Mouse (Mus musculus): ENCODE measurements around the gene Sema7a.

Gene Sema7a

DNA sequence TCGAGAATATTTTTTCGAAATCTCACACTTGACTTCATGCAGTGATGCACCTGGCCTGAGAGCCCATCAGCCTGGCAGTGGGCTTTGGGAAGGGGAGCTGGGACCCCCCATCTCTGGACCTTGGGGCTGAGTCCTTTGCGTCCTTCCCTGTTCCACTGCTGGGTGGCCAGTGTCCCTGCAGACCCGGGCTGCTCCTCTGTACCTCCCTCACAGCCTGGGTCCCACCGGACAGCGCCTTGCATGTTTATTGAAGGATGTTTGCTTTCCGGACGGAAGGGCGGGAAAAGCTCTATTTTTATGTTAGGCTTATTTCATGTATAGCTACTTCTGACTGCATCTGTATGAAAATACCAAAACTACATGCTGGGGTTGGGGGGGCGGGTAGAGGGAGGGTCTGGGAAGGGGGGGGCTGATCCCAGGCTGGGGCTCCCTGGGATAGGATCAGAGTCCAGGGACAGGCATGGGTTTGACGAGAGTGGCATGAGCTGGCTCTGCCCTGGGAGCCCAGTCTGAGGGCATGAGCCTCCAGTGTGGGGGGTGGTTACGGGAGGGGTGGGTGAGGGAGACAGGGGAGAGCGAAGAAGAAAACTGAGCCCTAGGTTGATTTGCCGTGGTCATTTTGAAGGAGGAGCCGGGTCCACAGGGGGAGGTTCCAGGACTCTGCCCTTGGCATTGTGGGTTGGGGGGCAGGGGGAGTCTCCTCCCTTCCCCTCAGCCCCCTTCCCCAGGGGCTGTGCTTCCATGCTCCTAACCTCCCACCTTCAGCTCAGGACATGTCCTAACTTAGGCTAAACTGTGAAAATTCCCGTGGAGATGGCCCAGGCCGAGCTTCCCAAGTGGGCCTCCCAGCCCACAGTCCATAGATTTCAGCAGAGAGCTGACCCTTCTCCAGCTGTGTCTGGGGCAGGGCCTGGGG lies 22.2 kb downstream of the Sema7a start:
- DNase-seq, result no peak

DNA sequence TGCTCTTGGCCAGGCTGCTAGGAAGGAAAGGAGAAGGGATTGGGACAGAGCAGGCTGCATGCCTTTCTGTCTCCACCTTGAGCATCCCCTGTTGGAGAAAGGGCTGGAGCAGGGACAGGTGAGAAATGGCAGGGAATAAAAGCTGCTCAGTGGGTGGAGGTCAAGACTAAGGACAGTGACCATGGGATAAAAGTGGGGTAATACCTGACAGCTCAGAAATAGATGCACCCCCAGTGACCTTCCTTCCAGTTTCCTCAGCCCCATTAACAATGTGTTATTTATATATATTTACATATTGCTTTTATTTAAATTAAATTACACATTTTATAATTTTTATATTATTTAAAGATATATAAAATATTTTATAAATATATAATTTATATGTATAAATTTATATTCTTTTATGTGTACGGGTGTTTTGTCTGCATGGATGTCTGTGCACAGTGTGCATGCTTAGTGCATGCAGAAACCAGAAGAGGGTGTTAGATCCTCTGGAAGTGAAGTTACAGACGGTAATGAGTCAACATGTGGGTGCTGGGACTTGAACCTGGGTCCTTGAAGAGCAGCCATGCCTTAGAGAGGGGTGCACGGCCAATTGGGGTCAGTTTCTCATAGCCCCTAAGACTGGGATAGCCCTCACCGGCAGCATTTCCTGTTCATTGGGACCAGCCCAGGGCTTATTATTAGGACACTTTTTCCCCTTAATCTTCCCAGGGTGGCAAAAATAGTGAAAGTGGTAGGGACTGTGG lies 23.5 kb downstream of the Sema7a start:
- no peak for DNase-seq

DNA sequence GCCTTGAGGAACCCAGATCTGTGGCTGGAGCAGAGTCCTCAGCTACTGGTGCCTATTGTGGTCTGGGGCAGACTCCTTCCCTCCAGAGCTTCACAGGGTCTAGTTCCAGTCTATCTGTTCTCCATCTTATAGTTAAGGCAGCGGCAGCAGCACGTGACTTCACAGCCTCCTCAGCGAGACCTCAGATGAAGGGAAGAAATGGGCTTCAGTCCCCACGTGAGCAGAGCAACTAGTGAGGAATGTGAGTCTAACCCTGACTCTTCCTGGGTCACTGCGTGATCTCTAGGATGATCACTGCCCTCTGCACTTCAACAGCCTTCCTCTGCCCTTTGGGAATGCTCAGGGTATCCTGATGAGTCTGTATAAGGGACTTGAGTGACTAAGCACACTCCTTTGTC lies 24.1 kb downstream of the Sema7a start:
- no peak for DNase-seq

DNA sequence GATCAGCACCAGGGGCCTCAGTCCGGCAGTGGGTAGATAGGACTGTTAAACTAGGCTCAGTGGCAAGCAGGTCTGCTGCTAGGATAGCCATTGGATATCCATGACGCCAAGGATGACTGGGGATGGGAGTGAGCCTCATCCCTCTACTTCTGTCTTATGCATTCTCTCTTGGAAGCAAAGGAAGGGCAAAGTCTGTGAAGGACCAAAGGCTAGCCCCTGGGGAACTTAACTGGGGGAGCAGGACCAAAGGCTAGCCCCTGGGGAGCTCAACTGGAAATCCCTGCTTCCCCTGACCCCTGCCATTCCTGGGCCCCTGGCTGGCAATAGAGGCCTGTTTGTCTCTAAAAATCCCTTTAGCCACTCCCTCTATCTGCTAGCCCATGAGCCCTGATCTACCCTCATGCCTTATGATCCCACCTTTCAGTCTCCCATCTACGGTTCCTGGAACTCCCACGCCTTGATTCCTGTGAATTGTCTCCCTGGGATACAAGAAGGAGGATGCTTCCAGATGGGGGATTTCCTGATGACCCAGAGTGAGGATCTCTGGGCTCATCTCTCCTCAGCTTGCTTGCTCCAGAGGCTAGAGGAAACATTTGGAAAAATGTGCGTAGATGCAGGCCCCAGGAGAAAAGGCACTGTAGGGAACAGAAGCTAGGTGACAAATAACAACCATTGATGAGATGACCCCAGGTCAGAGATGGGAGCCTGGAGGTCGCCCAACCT lies 24.8 kb downstream of the Sema7a start:
- no peak for DNase-seq

DNA sequence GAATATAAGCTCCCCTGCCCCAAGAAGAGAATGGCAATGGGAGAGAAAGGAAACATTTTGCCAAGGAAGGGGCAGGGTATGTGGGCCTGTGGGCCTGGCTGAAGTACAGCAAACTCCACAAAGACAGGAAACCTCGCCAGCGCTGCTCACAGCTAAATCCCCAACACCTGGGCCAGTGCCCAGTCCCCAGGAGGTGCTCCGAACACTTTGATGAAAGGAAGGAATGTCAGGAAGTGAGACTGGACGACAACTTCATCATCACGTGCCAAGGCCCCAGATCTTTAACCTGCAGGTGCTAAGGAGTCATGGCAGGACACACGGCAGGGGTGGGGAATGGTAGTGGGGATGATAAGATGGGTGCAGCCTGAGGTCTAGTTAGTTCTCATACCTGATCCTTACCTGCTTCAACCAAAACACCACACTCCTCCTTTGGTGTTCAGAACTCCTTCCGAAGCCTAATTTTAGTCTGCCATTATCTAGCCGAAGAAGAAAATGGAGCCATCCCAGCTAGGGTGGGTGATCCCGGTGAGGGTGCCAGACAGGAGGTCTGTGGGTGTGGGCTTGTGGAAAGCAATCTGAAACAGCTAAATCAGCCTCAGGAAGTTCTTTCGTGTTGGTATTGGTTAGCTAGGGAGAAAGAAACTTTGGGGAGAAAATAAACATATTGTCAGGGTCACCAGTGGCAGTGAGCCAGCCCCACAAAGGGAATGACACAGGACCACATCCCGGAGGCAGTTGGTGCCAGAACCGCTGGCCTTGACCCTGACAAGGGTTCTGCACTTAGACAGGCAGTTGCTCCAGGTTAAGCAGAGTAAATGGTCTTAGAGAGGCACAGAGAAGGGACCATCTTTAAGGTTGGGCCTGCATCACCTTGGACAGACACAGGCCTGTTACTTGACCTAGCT lies 25.6 kb downstream of the Sema7a start:
- DNase-seq, result no peak

DNA sequence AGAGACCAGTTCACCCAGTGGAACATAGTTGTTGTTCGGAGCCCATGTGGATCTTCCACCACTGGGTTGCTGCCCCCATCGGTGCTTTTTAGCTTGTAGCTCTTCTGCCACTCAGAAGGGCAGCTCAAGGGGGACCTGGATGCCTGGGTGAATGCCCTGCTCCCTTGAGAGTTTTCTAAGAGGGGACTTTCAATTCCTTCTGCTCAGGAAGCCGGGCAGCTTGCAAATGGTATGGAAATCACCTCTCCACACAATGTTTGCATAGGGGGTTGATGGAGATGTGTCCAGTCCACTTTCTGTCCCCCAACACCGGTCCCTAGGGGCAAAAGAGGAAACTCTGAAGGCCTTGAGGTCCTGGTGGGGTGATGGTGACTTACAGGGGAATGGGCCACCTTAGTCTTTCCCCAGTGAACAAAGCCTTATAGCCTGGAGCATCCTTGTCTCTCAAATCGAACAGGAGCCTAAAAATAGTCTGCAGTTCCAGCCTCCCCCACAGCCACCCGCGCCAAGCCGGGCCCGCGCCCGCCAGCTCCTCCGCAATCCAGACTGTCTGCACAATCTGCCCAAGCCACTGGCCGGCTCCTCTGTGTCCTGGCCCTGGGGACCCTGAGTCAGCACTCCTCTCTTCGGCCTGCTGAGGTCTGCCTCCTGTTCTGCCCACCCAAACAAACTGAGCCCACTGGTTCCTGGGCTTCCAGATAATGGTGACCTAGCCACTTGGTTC lies 27.5 kb downstream of the Sema7a start:
- peak in 1 of 2 experiments; percentile 45 for DNase-seq

DNA sequence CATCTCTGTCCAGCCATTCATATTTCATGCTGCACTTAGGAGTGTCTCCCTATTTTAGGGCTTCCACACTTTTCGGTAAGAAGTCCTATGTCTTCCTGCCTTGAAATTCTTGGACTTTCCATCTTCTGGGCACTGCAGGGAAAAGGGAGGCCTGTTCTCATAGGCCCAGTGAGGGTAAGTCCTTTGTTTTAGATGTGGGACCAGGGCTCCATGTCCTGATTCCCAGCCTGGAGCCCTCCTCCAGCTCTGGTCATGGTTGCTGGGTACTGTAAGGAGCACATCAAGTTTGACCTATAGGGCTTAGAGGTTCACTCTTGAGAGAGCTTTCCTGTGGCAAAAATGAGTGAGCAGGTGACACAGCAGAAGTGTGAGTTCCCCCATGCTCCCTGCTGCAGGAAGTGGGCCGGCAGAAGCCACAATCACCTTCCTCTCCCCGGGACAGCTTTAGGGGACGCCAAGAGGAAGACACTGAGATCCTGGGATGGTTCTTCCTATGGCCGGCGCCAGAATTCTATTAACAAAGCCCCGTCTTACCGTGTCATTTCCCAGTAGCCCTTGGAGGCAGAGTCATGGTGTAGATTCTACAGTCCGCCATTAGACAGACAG lies 28.4 kb downstream of the Sema7a start:
- DNase-seq, result peak; percentile 67 to 79

DNA sequence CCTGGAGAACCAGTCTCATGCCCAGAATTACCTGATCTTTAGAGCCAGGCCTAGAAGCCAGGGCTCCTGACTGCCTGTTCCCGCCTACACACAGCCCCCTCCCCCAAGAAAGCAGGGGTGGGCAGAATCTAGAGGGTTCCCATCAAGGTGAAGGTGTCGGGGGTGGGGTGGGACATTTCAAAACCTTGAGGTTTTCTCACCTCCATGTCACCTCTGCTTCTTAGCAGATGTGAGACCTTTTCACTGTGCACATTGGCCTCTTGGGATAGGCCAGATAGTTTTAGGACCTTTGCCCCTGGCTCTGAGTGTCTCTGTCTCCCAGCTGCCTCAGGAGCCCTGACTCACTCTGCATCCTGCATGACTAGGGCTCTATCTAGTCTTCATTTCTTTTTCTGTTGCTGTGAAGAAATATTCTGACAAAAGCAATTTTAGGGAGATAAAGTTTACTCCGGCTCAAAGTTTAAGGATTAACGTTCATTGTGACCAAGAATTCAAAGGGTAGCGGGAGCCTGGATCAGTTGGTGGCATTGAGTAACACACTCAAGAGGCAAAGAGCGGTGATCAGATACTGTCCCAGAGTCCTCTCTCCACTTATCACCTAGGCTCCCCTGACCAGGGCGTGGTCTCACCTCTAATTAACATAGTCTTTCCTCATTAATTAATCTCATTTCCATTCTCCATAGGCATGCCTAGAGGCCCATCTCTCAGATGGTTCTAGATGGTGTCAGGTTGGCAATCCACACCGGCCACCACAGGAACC lies 29.1 kb downstream of the Sema7a start:
- DNase-seq, result peak; percentile 29 to 50

DNA sequence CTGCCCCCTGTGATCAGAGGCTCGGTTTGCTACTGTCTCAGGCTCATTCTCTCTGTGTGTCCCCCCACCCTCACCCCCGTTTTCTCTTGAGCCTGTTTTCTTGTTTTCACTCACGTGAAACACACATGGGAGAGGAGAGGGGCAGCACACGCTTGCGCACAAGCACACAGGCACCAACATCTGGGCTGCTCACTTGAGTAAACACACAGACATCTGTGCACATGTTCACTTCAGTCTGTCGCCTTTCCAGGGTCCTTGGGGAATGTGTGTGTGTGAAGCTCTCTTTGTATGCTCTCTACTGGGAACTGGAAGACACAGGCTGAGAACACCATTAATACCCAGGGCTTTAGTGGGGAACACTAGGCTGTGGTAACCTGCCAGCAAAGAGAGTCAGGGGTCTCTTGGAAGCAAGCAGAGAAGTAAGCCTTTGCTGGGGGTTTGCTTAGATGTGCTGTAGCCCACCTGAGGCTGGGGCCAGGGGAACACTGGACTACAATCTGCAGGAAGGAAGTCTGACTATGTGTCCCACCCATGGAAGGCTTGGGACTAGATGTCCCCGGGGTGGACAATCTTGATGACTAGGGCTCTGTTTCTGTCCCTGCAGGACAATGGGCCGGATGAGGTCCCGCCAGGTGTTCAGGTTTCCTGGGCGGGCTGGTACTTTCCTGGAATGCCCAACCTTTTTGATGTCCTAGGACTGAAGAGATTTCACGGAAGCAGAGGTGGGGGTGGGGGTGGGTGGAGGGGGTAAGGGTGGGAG lies 30.0 kb downstream of the Sema7a start:
- DNase-seq, result peak; percentile 44 to 67

DNA sequence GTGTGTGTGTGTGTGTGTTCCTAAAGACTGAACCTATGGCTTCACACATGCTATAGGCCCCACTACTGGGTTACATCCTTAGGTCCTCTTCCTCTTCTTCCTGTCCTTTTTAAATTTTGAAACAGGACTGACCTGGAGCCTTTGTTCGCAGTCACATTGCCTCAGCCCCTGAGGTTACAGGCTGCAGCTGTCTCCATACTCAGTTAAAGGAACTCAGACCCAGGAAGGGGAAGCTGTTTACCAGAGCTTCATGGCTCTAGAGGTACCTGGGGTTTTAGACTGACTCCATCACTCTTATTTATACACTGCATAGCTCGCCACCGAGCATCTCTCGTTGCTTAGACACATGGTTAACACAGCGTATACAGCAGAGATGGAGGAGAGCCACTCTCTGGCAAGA lies 31.5 kb downstream of the Sema7a start:
- DNase-seq, result no peak

DNA sequence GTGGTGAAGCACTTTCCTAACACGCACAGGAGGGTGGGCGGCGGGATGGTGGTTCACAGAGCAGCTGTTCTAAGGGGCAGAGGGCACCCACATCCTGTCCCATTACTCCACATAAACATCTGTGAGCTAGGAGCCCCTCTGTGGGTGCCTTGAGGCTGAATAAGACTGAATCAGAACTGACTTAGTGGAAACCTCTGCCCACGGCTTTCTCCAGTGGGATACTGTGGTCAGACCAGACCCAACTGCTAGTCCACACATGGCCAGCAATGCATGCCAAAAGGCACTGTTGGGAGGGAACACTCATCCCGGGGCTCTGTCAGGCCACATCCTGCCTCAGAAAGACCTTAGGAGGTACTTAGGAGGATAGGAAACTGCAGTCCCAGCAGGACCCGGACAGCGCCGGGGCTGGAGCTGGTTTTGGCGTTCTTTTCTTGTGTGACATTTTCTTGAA lies 32.3 kb downstream of the Sema7a start:
- peak; percentile 83 to 90 for DNase-seq

DNA sequence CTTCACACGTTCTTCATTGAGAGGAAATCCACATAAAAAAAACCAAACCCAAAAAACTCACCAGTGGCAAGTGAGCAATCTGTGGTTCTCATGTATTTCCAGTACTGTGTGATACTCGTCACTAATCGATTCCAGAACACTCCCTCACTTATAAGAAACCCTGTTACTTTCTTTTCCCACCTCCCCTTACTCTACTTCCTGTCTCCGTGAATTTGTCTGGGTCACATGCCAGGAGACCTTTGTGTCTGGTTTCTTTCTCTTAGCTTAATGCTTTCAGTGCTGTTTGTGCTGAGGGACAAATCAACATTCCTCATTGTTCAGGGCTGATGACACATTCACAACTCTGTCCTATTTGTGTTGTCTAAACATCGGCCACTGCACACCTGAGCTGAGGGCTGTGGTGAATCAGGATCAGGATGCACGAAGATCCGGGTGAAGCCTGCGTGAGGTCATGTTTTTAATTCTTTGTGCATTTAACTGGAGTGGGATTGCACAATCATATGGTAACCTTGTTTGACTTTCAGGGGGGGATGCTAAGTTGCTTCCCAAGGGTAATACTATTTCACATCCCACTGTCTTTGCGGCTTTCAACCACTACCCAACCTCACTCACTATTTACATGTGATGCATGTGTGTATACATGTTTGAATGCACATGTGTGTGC lies 33.0 kb downstream of the Sema7a start:
- DNase-seq, result no peak

DNA sequence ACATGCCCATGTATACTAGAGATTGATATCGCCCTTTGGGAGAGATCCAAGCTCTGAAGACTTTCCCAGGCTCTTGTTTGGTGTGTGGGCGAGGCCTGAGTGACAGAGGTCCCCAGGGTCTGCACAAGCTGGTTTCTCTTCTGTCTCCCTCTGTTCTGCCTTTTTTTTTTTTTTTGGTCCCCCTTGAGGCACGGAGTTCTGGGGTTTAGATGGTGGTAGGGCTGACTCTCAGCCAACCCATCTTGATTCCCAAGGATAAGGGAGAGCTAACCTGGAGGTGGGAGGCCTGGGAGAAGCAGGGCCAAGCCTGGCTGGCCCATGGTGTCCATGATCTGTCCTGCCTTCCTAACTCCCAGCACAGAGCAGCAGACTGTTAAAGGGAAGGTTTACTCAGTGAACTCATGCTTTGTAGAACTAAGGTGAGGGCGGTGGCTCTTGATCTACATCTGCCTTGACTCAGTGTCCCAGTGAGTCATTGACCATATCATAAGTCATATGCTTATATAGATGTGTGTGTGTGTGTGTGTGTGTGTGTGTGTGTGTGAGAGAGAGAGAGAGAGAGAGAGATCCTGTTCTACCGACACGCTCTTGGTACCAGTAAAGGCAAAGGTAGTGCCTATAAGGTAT lies 33.6 kb downstream of the Sema7a start:
- DNase-seq, result no peak

DNA sequence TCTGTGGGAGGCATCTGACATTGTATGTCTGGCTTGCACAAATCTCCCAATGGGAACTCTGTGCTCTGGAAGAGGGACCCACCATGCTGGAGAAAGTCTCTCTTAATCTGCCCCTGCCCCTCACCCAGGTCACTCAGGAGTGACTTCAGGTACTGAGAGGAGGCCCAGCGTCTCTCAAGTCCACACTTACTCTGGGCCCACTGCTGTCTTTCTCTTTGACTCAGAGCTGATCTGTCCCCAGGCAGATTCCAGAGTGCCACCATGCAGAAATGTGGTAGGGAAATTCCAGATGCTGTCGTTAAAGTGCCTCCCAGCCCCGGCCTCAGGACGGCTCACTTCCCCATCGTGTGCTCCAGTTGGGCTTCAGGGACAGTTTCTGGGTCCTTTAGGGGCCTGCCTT lies 34.3 kb downstream of the Sema7a start:
- DNase-seq, result no peak

DNA sequence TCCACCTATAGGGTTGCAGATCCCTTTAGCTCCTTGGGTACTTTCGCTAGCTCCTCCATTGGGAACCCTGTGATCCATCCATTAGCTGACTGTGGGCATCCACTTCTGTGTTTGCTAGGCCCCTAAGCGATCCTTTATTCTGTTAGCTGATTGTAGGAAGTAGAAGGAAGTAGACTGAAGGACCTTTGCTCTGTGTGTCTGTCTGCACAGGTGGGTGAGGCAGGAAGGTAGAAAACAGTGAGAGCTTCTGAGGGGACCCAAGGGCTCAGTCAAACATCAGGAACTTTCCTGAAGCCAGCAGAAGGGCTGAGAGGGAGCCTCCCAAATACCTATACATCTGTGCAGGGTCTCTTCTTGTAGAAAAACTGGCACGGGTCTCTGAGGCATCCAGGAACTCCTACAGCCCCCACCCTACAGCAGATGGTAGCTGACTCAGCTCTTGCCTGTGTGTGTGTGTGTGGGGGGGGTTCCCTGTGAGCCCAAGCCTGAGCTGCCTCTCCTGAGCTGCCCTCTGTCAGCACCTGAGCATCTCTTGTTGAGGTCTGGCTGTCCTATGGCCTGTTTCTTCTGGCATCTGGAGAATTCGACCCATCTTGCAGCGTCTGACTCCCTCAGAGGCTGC lies 35.4 kb downstream of the Sema7a start:
- DNase-seq, result peak in 1 of 2 experiments; percentile 45

DNA sequence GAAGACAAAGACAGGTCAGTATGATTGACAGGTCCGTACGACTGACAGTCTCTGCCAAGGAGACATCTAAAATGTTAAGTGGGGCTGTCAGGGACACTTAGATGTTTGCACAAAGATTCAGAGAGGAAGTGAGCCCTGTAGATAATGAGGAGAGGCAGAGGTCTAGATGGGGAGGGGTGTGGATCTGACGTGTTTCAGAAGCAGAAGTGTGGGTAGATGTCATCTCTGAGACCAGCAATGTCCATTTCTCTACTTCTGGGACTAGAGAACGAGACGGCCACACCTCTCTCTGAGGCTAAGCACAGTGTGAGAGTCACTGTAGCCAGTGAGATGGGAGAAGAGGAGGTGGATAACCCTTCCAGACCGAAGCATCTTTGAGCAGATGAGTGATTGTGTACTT lies 38.1 kb downstream of the Sema7a start:
- DNase-seq, result no peak

DNA sequence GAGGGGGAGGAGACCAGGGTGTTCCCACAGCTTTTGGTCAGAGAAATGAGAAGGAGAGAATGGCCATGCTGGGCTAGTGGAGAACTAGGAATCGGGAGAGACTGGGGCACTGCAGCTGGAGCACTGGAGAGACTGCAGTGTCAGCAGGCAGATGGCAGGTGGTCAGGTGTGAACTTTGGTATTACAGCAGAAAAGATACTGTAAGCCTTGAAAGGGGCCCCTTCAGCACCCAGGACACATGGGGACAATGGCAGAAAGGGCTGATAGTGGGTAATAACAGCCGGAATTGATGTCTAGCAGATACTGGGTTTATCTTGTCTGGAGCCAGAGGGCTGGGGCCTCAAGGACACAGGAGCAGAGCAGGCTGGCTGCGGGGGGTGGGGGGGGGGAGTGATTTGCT lies 38.9 kb downstream of the Sema7a start:
- DNase-seq, result no peak

DNA sequence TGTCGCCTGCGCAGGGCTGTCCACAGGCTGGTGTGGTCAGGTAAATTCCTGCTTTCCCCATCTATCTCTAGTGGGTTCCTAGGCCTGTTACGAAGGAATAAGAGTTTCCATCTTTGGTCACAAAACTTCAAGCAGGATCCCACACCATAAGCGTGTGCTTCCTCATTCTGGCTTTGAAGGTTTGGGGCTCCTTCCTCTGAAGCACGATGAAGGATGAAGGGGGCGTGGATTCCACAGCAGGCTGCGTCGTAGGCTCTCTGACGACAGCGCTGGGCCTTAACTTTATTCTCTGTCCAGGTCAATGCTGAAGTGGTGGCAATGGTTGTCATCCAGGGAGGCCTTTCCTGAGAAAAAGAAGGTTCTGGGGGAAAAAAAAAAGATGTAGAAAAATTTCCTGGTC lies 40.7 kb downstream of the Sema7a start:
- DNase-seq, result peak in 1 of 2 experiments; percentile 42

All from thymus, postnatal 36 days (tissue).